In genomic region chr5:139555476-139556115, GRCm38 (mm10) we compare ENCODE assay signal across 21 mouse cellular contexts. TPM values are rescaled to one million over a fixed set of nuclear protein-coding genes. Genes with fewer than 3 reads are reported as not detected.
DNase-seq lines count a peak whose midpoint lies in the region; ATAC-seq and TF ChIP-seq lines count a peak whose summit lies in the region.
"Had no signal": no experiment of that assay in that cellular context is flagged by ENCODE, and none has a peak within 500 bp of the region (broad histone marks: within the 10 kb centered on the region; RNA-seq: fewer than 3 reads in every experiment).

No protein-coding gene starts in this region.

- WGBS in forebrain, embryonic 12.5 days, result 2% methylated on average over 7 of the region's 7 CpGs
- WGBS in forebrain, embryonic 14.5 days, result 2% methylated on average over 7 of the region's 7 CpGs
- 7% methylated on average over 7 of the region's 7 CpGs for WGBS in kidney, postnatal 0 days
- WGBS in embryonic facial prominence, embryonic 14.5 days, result 6% methylated on average over 7 of the region's 7 CpGs

- 0 out of 2 replicates have a peak overlapping the region, but pooled peaks have one; percentile 13 for H3K27ac ChIP-seq in forebrain, embryonic 12.5 days
- H3K27ac ChIP-seq in forebrain, embryonic 14.5 days (ENCODE audit: low read depth, low read length), result no peak overlapping the region
- H3K27ac ChIP-seq in kidney, postnatal 0 days, result peak overlapping the region; percentile 0; the same call in 1 of the 2 replicates
- peak overlapping the region; percentile 10; the same call in 1 of the 2 replicates for H3K27ac ChIP-seq in MEL (ENCODE audit: control insufficient read depth, low read depth, low read length)
- H3K27ac ChIP-seq in embryonic facial prominence, embryonic 14.5 days (replicated peaks; ENCODE audit: low read depth, low read length), result no peak overlapping the region
- H3K27ac ChIP-seq: embryonic facial prominence, embryonic 13.5 days; forebrain, embryonic 10.5 days; liver, embryonic 12.5 days had no signal

- no peak overlapping the region for H3K4me3 ChIP-seq in forebrain, embryonic 12.5 days (replicated peaks)
- H3K4me3 ChIP-seq in forebrain, embryonic 14.5 days (ENCODE audit: low read depth, low read length), result no peak overlapping the region
- H3K4me3 ChIP-seq in kidney, postnatal 0 days (replicated peaks; ENCODE audit: low read depth, low read length), result no peak overlapping the region
- no peak overlapping the region for H3K4me3 ChIP-seq in MEL (ENCODE audit: control insufficient read depth in 1 of 2, insufficient read depth in 1 of 2, low read depth in 2 of 2, low read length in 2 of 2)
- no peak overlapping the region for H3K4me3 ChIP-seq in embryonic facial prominence, embryonic 14.5 days (ENCODE audit: low read depth, low read length)
- H3K4me3 ChIP-seq: embryonic facial prominence, embryonic 13.5 days; liver, embryonic 12.5 days had no signal

- H3K9me3 ChIP-seq in forebrain, embryonic 12.5 days, result no peaks in the 10 kb centered on the region
- H3K9me3 ChIP-seq in forebrain, embryonic 14.5 days (replicated peaks; ENCODE audit: control insufficient read depth, low read length), result no peaks in the 10 kb centered on the region
- no peaks in the 10 kb centered on the region for H3K9me3 ChIP-seq in kidney, postnatal 0 days (replicated peaks; ENCODE audit: low read length)
- no peaks in the 10 kb centered on the region for H3K9me3 ChIP-seq in MEL (replicated peaks; ENCODE audit: insufficient read depth, low read length)
- H3K9me3 ChIP-seq in embryonic facial prominence, embryonic 14.5 days (ENCODE audit: control insufficient read depth, low read length), result no peaks in the 10 kb centered on the region
- H3K9me3 ChIP-seq: embryonic facial prominence, embryonic 13.5 days; forebrain, embryonic 10.5 days; liver, embryonic 12.5 days had no signal

- TF ChIP-seq POLR2A in MEL (IDR thresholded peaks at IDR 0.05; ENCODE audit: control insufficient read depth in 1 of 2, insufficient read depth in 1 of 2, low read depth in 1 of 2, low read length in 2 of 2, poor library complexity in 1 of 2), result 0 out of 4 replicates have a peak, but pooled peaks of 1 of the 2 experiments have one; percentile 34

- no peaks in the 10 kb centered on the region for H3K79me2 ChIP-seq in MEL (ENCODE audit: control insufficient read depth, insufficient read depth, low read length, poor library complexity)

- peaks cover 67% of the 10 kb centered on the region for H3K4me1 ChIP-seq in forebrain, embryonic 12.5 days
- peaks cover 18% of the 10 kb centered on the region for H3K4me1 ChIP-seq in forebrain, embryonic 14.5 days (ENCODE audit: control insufficient read depth, insufficient read depth, low read length)
- peaks cover 12% of the 10 kb centered on the region; the same call in 1 of the 2 replicates for H3K4me1 ChIP-seq in kidney, postnatal 0 days (replicated peaks; ENCODE audit: insufficient read depth, low read length)
- peaks cover 0 to 10% of the 10 kb centered on the region in 2 experiments; a peak in 2 of 4 replicates for H3K4me1 ChIP-seq in MEL (ENCODE audit: control insufficient read depth in 1 of 2, insufficient read depth in 2 of 2, low read length in 2 of 2)
- no peaks in the 10 kb centered on the region for H3K4me1 ChIP-seq in embryonic facial prominence, embryonic 14.5 days (ENCODE audit: control insufficient read depth, insufficient read depth, low read length)

- DNase-seq in forebrain, embryonic 14.5 days (ENCODE audit: low spot score), result no peak
- DNase-seq in kidney, postnatal 0 days (ENCODE audit: low spot score), result peak; percentile 50
- no peak for DNase-seq in kidney, postnatal 25 days
- DNase-seq in MEL (ENCODE audit: low read depth, low spot score), result peak; percentile 76
- DNase-seq in embryonic facial prominence, embryonic 14.5 days (ENCODE audit: low spot score), result no peak
- DNase-seq in left cerebral cortex, postnatal 25 days (ENCODE audit: low spot score in 2 of 2), result no peak
- DNase-seq: adrenal gland, postnatal 10 days; B cell, adult 2 months; cerebellum, adult 8-10 months; thymus, adult 18-20 months had no signal

- ATAC-seq in forebrain, embryonic 12.5 days (ENCODE audit: low FRiP score), result no peak
- ATAC-seq in forebrain, embryonic 14.5 days, result no peak
- no peak for ATAC-seq in kidney, postnatal 0 days (replicated peaks; ENCODE audit: low FRiP score, low read depth)
- ATAC-seq in embryonic facial prominence, embryonic 14.5 days (ENCODE audit: low read depth), result peak; percentile 30; the same call in 1 of the 2 replicates
- ATAC-seq in frontal cortex, adult (ENCODE audit: low TSS enrichment), result no peak
- ATAC-seq: liver, embryonic 12.5 days had no signal

- H3K36me3 ChIP-seq in forebrain, embryonic 12.5 days (replicated peaks), result no peaks in the 10 kb centered on the region
- H3K36me3 ChIP-seq in forebrain, embryonic 14.5 days (ENCODE audit: control insufficient read depth, insufficient read depth, low read length), result no peaks in the 10 kb centered on the region
- no peaks in the 10 kb centered on the region for H3K36me3 ChIP-seq in kidney, postnatal 0 days (ENCODE audit: insufficient read depth, low read length)
- peaks cover 0 to 7% of the 10 kb centered on the region in 2 experiments; a peak in 2 of 4 replicates for H3K36me3 ChIP-seq in MEL (ENCODE audit: control insufficient read depth in 1 of 2, insufficient read depth in 2 of 2, low read length in 2 of 2)
- H3K36me3 ChIP-seq in embryonic facial prominence, embryonic 14.5 days (ENCODE audit: control insufficient read depth, insufficient read depth, low read length), result no peaks in the 10 kb centered on the region
- H3K36me3 ChIP-seq: embryonic facial prominence, embryonic 13.5 days; forebrain, embryonic 10.5 days; liver, embryonic 12.5 days had no signal

- no peak overlapping the region for H3K4me2 ChIP-seq in forebrain, embryonic 12.5 days
- no peak overlapping the region for H3K4me2 ChIP-seq in forebrain, embryonic 14.5 days (ENCODE audit: low read length)
- no peak overlapping the region for H3K4me2 ChIP-seq in kidney, postnatal 0 days (ENCODE audit: low read length)
- H3K4me2 ChIP-seq in embryonic facial prominence, embryonic 14.5 days (ENCODE audit: low read depth, low read length), result no peak overlapping the region
- H3K4me2 ChIP-seq: embryonic facial prominence, embryonic 13.5 days; liver, embryonic 12.5 days had no signal

- peak in 1 of 2 experiments; percentile 21; a peak in 1 of 4 replicates for TF ChIP-seq EP300 in MEL (IDR thresholded peaks at IDR 0.05; ENCODE audit: low read depth in 1 of 2, low read length in 2 of 2)

- TF ChIP-seq RAD21 in MEL (IDR thresholded peaks at IDR 0.05; ENCODE audit: low read depth, low read length), result no peak

- intact Hi-C loops in left cerebral cortex, postnatal 25 days (cut with DNase I), result no loop called here

- TF ChIP-seq CTCF in kidney, postnatal 0 days (IDR thresholded peaks at IDR 0.05; ENCODE audit: low read depth), result no peak
- no peak for TF ChIP-seq CTCF in MEL (IDR thresholded peaks at IDR 0.05 in 2 of 3, conservative IDR thresholded peaks at IDR 0.05 in 1 of 3; ENCODE audit: control insufficient read depth in 1 of 3, insufficient read depth in 1 of 3, low read depth in 2 of 3, low read length in 3 of 3, poor library complexity in 1 of 3, severe bottlenecking in 1 of 3)

- H3K27me3 ChIP-seq in forebrain, embryonic 12.5 days, result peaks cover 92% of the 10 kb centered on the region
- peaks cover 80% of the 10 kb centered on the region for H3K27me3 ChIP-seq in forebrain, embryonic 14.5 days (replicated peaks; ENCODE audit: control insufficient read depth, insufficient read depth, low read length)
- peaks cover 60% of the 10 kb centered on the region for H3K27me3 ChIP-seq in kidney, postnatal 0 days (ENCODE audit: insufficient read depth, low read length)
- no peaks in the 10 kb centered on the region for H3K27me3 ChIP-seq in MEL (ENCODE audit: control insufficient read depth in 1 of 2, insufficient read depth in 2 of 2, low read length in 2 of 2)
- peaks cover 98% of the 10 kb centered on the region for H3K27me3 ChIP-seq in embryonic facial prominence, embryonic 14.5 days (replicated peaks; ENCODE audit: control insufficient read depth, insufficient read depth, low read length)

- no peak overlapping the region for H3K9ac ChIP-seq in forebrain, embryonic 12.5 days
- H3K9ac ChIP-seq in forebrain, embryonic 14.5 days (ENCODE audit: low read length), result no peak overlapping the region
- H3K9ac ChIP-seq in kidney, postnatal 0 days (ENCODE audit: low read depth, low read length), result no peak overlapping the region
- H3K9ac ChIP-seq in MEL (ENCODE audit: control insufficient read depth, low read depth, low read length, poor library complexity, severe bottlenecking), result peak overlapping the region; percentile 36
- no peak overlapping the region for H3K9ac ChIP-seq in embryonic facial prominence, embryonic 14.5 days (ENCODE audit: low read depth, low read length)
- H3K9ac ChIP-seq: embryonic facial prominence, embryonic 13.5 days; liver, embryonic 12.5 days had no signal

TF ChIP-seq in MEL, 35 proteins besides CTCF, POLR2A, EP300 and RAD21 (continues in another document):
- no peak for TF ChIP-seq MXI1 (IDR thresholded peaks at IDR 0.05; ENCODE audit: low read depth, low read length)
- no peak for TF ChIP-seq TAL1 (IDR thresholded peaks at IDR 0.05; ENCODE audit: low read length)
- TF ChIP-seq ETS1 (IDR thresholded peaks at IDR 0.05; ENCODE audit: low read depth, low read length), result no peak
- no peak for TF ChIP-seq MYC (IDR thresholded peaks at IDR 0.05; ENCODE audit: low read depth, low read length)
- TF ChIP-seq CHD2 (IDR thresholded peaks at IDR 0.05; ENCODE audit: low read length), result no peak
- no peak for TF ChIP-seq MAZ (IDR thresholded peaks at IDR 0.05; ENCODE audit: low read depth, low read length)
- TF ChIP-seq HCFC1 (IDR thresholded peaks at IDR 0.05; ENCODE audit: low read depth, low read length), result 0 out of 2 replicates have a peak, but pooled peaks have one; percentile 32
- TF ChIP-seq CHD1 (IDR thresholded peaks at IDR 0.05; ENCODE audit: low read depth, low read length), result no peak
- no peak for TF ChIP-seq MAX (IDR thresholded peaks at IDR 0.05; ENCODE audit: low read length)
- no peak for TF ChIP-seq KAT2A (conservative IDR thresholded peaks at IDR 0.05; ENCODE audit: low read depth, low read length)
- TF ChIP-seq ZMIZ1 (IDR thresholded peaks at IDR 0.05; ENCODE audit: low read depth, low read length), result no peak
- no peak for TF ChIP-seq GATA1 (IDR thresholded peaks at IDR 0.05; ENCODE audit: low read depth, low read length)

RNA-seq across cellular contexts. Expression of gene Uncx, which starts 12.3 kb away (rescaled TPM):
- 32.5 and 37.0 TPM in 2 replicates for polyA plus RNA-seq in forebrain, embryonic 12.5 days (2016; fragmentation: Nextera tagmentation; extraction: Ambion mirVana)
- 2.3 and 3.5 TPM in 2 replicates for polyA plus RNA-seq in forebrain, embryonic 14.5 days (2014; fragmentation: Nextera tagmentation; extraction: Ambion mirVana)
- polyA plus RNA-seq in kidney, postnatal 0 days (2015; fragmentation: Nextera tagmentation; extraction: Ambion mirVana), result 44.8 and 50.9 TPM in 2 replicates
- not detected in 2 replicates for total RNA-seq in MEL (2012; rRNA removed)
- not detected for polyA plus RNA-seq in MEL (2012; ENCODE audit: insufficient read depth in 1 of 2, insufficient read length in 2 of 2, low read depth in 1 of 2, low replicate concordance in 2 of 2, missing spikeins in 1 of 2)
- 2.5 and 2.9 TPM in 2 replicates for polyA plus RNA-seq in embryonic facial prominence, embryonic 14.5 days (2014; fragmentation: Nextera tagmentation; extraction: Ambion mirVana)
- total RNA-seq in left cerebral cortex, postnatal 25 days (2021), result under 1 TPM in 1 of 2 experiments, not detected in 1; 0.39 TPM
- total RNA-seq: adrenal gland, postnatal 10 days; gastrocnemius, adult 8-10 months; heart, adult 8-10 months; megakaryocyte-erythroid progenitor cell, adult 5-6 weeks had no signal
- polyA plus RNA-seq: heart, postnatal 0 days; liver, embryonic 12.5 days; lung, embryonic 16.5 days; small intestine, adult 2 months had no signal

Comparison
In these comparisons a context has a peak if more than half of its experiments do, and no peak if none do; other contexts are left out.
1. H3K27ac ChIP-seq: peak in forebrain, embryonic 12.5 days (single experiment), kidney, postnatal 0 days (single experiment) and MEL (single experiment); none in forebrain, embryonic 14.5 days (single experiment) and embryonic facial prominence, embryonic 14.5 days (single experiment).
2. DNase-seq: peak in kidney, postnatal 0 days (single experiment) and MEL (single experiment); none in forebrain, embryonic 14.5 days (single experiment), kidney, postnatal 25 days (0 of 2), embryonic facial prominence, embryonic 14.5 days (single experiment) and left cerebral cortex, postnatal 25 days (0 of 2).